Mouse (Mus musculus): ENCODE measurements around the gene Cacna1d. TPM values are rescaled to one million over a fixed set of nuclear protein-coding genes. Genes with fewer than 3 reads are reported as not detected.

Gene Cacna1d
- total and polyA plus RNA-seq, 3 experiments: not detected

DNA sequence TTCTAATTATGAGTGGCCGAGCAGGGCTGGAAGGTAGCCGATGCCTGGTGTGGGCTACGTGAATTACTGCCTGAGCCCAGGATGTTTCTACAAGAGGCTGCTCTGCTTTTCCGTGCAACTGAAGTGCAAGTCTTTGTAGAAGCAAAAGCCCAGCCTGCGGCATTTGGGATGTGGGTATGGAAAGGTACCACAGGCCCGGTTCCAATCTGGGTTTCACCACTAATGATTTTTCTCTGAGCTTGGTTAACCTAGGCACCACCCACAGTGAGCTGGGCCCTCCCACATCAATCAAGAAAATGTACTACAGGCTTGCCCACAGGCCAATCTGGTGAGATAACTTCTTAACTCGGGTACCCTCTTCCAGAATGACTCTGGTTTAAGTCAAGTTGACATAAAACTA is 163.8 kb downstream of the Cacna1d start:
- no peak overlapping the region for H3K27ac ChIP-seq (ENCODE audit: control insufficient read depth, low read depth, low read length)
- no peak overlapping the region for H3K9ac ChIP-seq (ENCODE audit: control insufficient read depth, low read depth, low read length, poor library complexity, severe bottlenecking)

DNA sequence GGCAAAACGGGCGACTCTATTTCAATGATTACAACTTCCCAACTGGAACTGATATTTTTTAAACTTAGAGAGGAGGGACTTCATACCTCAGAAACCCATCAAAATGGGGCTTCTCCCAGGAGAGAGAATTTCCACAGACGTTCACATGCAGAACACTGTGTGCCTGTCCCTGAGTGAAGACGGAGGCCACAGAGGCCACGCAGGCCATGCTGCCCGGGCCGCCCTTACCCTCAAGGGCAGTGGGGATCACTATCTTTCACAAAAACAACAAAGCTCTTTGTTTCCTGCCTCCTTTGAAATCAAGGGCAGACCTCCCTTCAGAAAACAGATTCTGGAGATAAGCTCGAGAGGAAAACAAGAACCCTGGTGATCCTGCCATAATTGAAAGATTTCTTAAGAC is 164.2 kb downstream of the Cacna1d start:
- Histone ChIP-seq H3K4me1 (ENCODE audit: control insufficient read depth in 1 of 2, insufficient read depth in 2 of 2, low read length in 2 of 2) (no peaks in the 10 kb centered on the region), H3K27me3 (ENCODE audit: control insufficient read depth in 1 of 2, insufficient read depth in 2 of 2, low read length in 2 of 2) (no peaks in the 10 kb centered on the region; a peak in 2 of 4 replicates), H3K36me3 (ENCODE audit: control insufficient read depth in 1 of 2, insufficient read depth in 2 of 2, low read length in 2 of 2) (no peaks in the 10 kb centered on the region), H3K4me3 (ENCODE audit: control insufficient read depth in 1 of 2, insufficient read depth in 1 of 2, low read depth in 2 of 2, low read length in 2 of 2) (no peak overlapping the region), H3K79me2 (ENCODE audit: control insufficient read depth, insufficient read depth, low read length, poor library complexity) (no peaks in the 10 kb centered on the region), H3K9ac (ENCODE audit: control insufficient read depth, low read depth, low read length, poor library complexity, severe bottlenecking) (no peak overlapping the region), H3K27ac (ENCODE audit: control insufficient read depth, low read depth, low read length) (no peak overlapping the region), H3K9me3 (replicated peaks; ENCODE audit: insufficient read depth, low read length) (no peaks in the 10 kb centered on the region)
- no peak for DNase-seq (ENCODE audit: low read depth, low spot score)
- TF ChIP-seq CHD2 (IDR thresholded peaks at IDR 0.05; ENCODE audit: low read length) (no peak), ZKSCAN1 (IDR thresholded peaks at IDR 0.05; ENCODE audit: low read depth, low read length) (no peak), TBP (IDR thresholded peaks at IDR 0.05; ENCODE audit: low read depth, low read length) (no peak), MAZ (IDR thresholded peaks at IDR 0.05; ENCODE audit: low read depth, low read length) (no peak), CTCF (IDR thresholded peaks at IDR 0.05 in 2 of 3, conservative IDR thresholded peaks at IDR 0.05 in 1 of 3; ENCODE audit: control insufficient read depth in 1 of 3, insufficient read depth in 1 of 3, low read depth in 2 of 3, low read length in 3 of 3, poor library complexity in 1 of 3, severe bottlenecking in 1 of 3) (no peak), POLR2AphosphoS2 (IDR thresholded peaks at IDR 0.05; ENCODE audit: low read length) (no peak), ZNF384 (IDR thresholded peaks at IDR 0.05; ENCODE audit: low read depth, low read length) (no peak), MYB (IDR thresholded peaks at IDR 0.05; ENCODE audit: low read depth, low read length) (no peak), E2F4 (IDR thresholded peaks at IDR 0.05; ENCODE audit: borderline replicate concordance, low read depth, low read length) (no peak)

More for the DNA sequence above, 163.8 kb downstream of the Cacna1d start:
- Histone ChIP-seq H3K9me3 (replicated peaks; ENCODE audit: insufficient read depth, low read length) (no peaks in the 10 kb centered on the region), H3K27me3 (ENCODE audit: control insufficient read depth in 1 of 2, insufficient read depth in 2 of 2, low read length in 2 of 2) (no peaks in the 10 kb centered on the region; a peak in 2 of 4 replicates), H3K79me2 (ENCODE audit: control insufficient read depth, insufficient read depth, low read length, poor library complexity) (no peaks in the 10 kb centered on the region), H3K36me3 (ENCODE audit: control insufficient read depth in 1 of 2, insufficient read depth in 2 of 2, low read length in 2 of 2) (no peaks in the 10 kb centered on the region), H3K4me3 (ENCODE audit: control insufficient read depth in 1 of 2, insufficient read depth in 1 of 2, low read depth in 2 of 2, low read length in 2 of 2) (no peak overlapping the region), H3K4me1 (ENCODE audit: control insufficient read depth in 1 of 2, insufficient read depth in 2 of 2, low read length in 2 of 2) (no peaks in the 10 kb centered on the region)
- no peak for TF ChIP-seq MAFK (IDR thresholded peaks at IDR 0.05; ENCODE audit: borderline replicate concordance, low read depth, low read length)
- TF ChIP-seq KAT2A (conservative IDR thresholded peaks at IDR 0.05; ENCODE audit: low read depth, low read length): no peak
- TF ChIP-seq SIN3A (IDR thresholded peaks at IDR 0.05; ENCODE audit: low read length): no peak
- no peak for TF ChIP-seq TBP (IDR thresholded peaks at IDR 0.05; ENCODE audit: low read depth, low read length)
- no peak for TF ChIP-seq POLR2AphosphoS2 (IDR thresholded peaks at IDR 0.05; ENCODE audit: low read length)
- TF ChIP-seq NELFE (IDR thresholded peaks at IDR 0.05; ENCODE audit: low read depth, low read length): no peak
- TF ChIP-seq SMC3 (IDR thresholded peaks at IDR 0.05; ENCODE audit: low read depth, low read length): no peak
- DNase-seq (ENCODE audit: low read depth, low spot score): no peak

- Histone ChIP-seq H3K9ac (ENCODE audit: control insufficient read depth, low read depth, low read length, poor library complexity, severe bottlenecking) (no peak overlapping the region), H3K27me3 (ENCODE audit: control insufficient read depth in 1 of 2, insufficient read depth in 2 of 2, low read length in 2 of 2) (no peaks in the 10 kb centered on the region; a peak in 2 of 4 replicates), H3K79me2 (ENCODE audit: control insufficient read depth, insufficient read depth, low read length, poor library complexity) (no peaks in the 10 kb centered on the region), H3K4me3 (ENCODE audit: control insufficient read depth in 1 of 2, insufficient read depth in 1 of 2, low read depth in 2 of 2, low read length in 2 of 2) (no peak overlapping the region), H3K27ac (ENCODE audit: control insufficient read depth, low read depth, low read length) (no peak overlapping the region), H3K36me3 (ENCODE audit: control insufficient read depth in 1 of 2, insufficient read depth in 2 of 2, low read length in 2 of 2) (no peaks in the 10 kb centered on the region), H3K9me3 (replicated peaks; ENCODE audit: insufficient read depth, low read length) (no peaks in the 10 kb centered on the region), H3K4me1 (ENCODE audit: control insufficient read depth in 1 of 2, insufficient read depth in 2 of 2, low read length in 2 of 2) (no peaks in the 10 kb centered on the region)
- no peak for DNase-seq (ENCODE audit: low read depth, low spot score)
- TF ChIP-seq MEF2A (IDR thresholded peaks at IDR 0.05; ENCODE audit: extremely low read depth, insufficient replicate concordance, low read depth, low read length, poor library complexity, severe bottlenecking): no peak
- no peak for TF ChIP-seq GABPA (IDR thresholded peaks at IDR 0.05; ENCODE audit: low read depth, low read length)
- no peak for TF ChIP-seq ZKSCAN1 (IDR thresholded peaks at IDR 0.05; ENCODE audit: low read depth, low read length)
- TF ChIP-seq MAZ (IDR thresholded peaks at IDR 0.05; ENCODE audit: low read depth, low read length): no peak
- no peak for TF ChIP-seq RAD21 (IDR thresholded peaks at IDR 0.05; ENCODE audit: low read depth, low read length)
- no peak for TF ChIP-seq USF2 (IDR thresholded peaks at IDR 0.05; ENCODE audit: borderline replicate concordance in 1 of 2, insufficient read depth in 1 of 2, low read depth in 1 of 2, low read length in 2 of 2)
- no peak for TF ChIP-seq EP300 (IDR thresholded peaks at IDR 0.05; ENCODE audit: low read depth in 1 of 2, low read length in 2 of 2)
- no peak for TF ChIP-seq SMC3 (IDR thresholded peaks at IDR 0.05; ENCODE audit: low read depth, low read length)
- no peak for TF ChIP-seq ETS1 (IDR thresholded peaks at IDR 0.05; ENCODE audit: low read depth, low read length)
- no peak for TF ChIP-seq TCF12 (IDR thresholded peaks at IDR 0.05; ENCODE audit: low read depth, low read length)
- TF ChIP-seq E2F4 (IDR thresholded peaks at IDR 0.05; ENCODE audit: borderline replicate concordance, low read depth, low read length): no peak
- no peak for TF ChIP-seq ELF1 (IDR thresholded peaks at IDR 0.05; ENCODE audit: low read depth, low read length)
- TF ChIP-seq MXI1 (IDR thresholded peaks at IDR 0.05; ENCODE audit: low read depth, low read length): no peak
- TF ChIP-seq MYC (IDR thresholded peaks at IDR 0.05; ENCODE audit: low read depth, low read length): no peak
Observed at GRCm38 (mm10) chr14:30326226-30326625, 165.0 kb downstream of the Cacna1d start.

All from MEL (cell line).